Comparison of ENCODE assay signal across 21 mouse cellular contexts in genomic region chr13:48660741-48661140, GRCm38 (mm10). TPM values are rescaled to one million over a fixed set of nuclear protein-coding genes. Genes with fewer than 3 reads are reported as not detected.
"Had no signal": no experiment of that assay in that cellular context is flagged by ENCODE, and none has a peak within 500 bp of the region (broad histone marks: within the 10 kb centered on the region; RNA-seq: fewer than 3 reads in every experiment).

No protein-coding gene starts in this region.

- ATAC-seq: intestine, embryonic 16.5 days; liver, postnatal 0 days; midbrain, embryonic 13.5 days had no signal

- H3K27ac ChIP-seq: kidney, embryonic 15.5 days; left cerebral cortex, adult 2 months; limb, embryonic 12.5 days; liver, embryonic 13.5 days; lung, embryonic 15.5 days; macrophage; midbrain, embryonic 13.5 days had no signal

- DNase-seq: kidney, adult 2 months; kidney, postnatal 14 days; liver; liver, embryonic 13.5 days; liver, postnatal 0 days; lung, postnatal 14 days; right cerebral cortex, postnatal 25 days had no signal

- H3K4me3 ChIP-seq: left cerebral cortex, adult 2 months; limb, embryonic 12.5 days; liver, embryonic 13.5 days; lung, embryonic 15.5 days; megakaryocyte, embryonic 14.5 days; midbrain, embryonic 13.5 days had no signal

- H3K4me2 ChIP-seq: liver, embryonic 13.5 days; midbrain, embryonic 13.5 days had no signal

- H3K36me3 ChIP-seq: kidney, embryonic 15.5 days; limb, embryonic 12.5 days; liver, embryonic 13.5 days; lung, embryonic 15.5 days; midbrain, embryonic 13.5 days had no signal

- H3K9ac ChIP-seq: kidney, embryonic 15.5 days; limb, embryonic 12.5 days; liver, embryonic 13.5 days; liver, postnatal 0 days; lung, embryonic 15.5 days; midbrain, embryonic 13.5 days had no signal

- H3K9me3 ChIP-seq: kidney, embryonic 15.5 days; limb, embryonic 12.5 days; liver, embryonic 13.5 days; lung, embryonic 15.5 days; midbrain, embryonic 13.5 days had no signal

RNA-seq across cellular contexts. Expression of gene Barx1, which starts 2.1 kb away (rescaled TPM):
- total RNA-seq: layer of hippocampus, adult 8-10 months; layer of hippocampus, postnatal 25 days; left cerebral cortex, adult 2 months; left cerebral cortex, postnatal 14 days; midbrain, postnatal 0 days had no signal
- polyA plus RNA-seq: kidney, adult 2 months; large intestine, adult 2 months; macrophage; midbrain, postnatal 0 days; neural tube, embryonic 14.5 days had no signal
